Mouse (Mus musculus) naive thymus-derived CD4-positive, alpha-beta T cell, adult 2 months (primary cell): Measurements from ENCODE around the gene Btk.
A peak's percentile ranks its signal among the peaks of the same experiment; 100 is the strongest.

Source experiments
- DNase-seq: peaks from one replicate; pipeline ENCODE4 v3.0.0-alpha.2; 2011; ENCODE audit warnings: low read depth

Gene Btk

GRCm38 (mm10) chrX:134580528-134581305, 2.7 kb downstream of the Btk start:
- no peak for DNase-seq

- DNase-seq = no peak
Measured at GRCm38 (mm10) chrX:134577896-134578295, 5.5 kb downstream of the Btk start.

- DNase-seq = peak; percentile 73
Measured at GRCm38 (mm10) chrX:134566536-134567222, 16.7 kb downstream of the Btk start.

GRCm38 (mm10) chrX:134564326-134564725, 19.0 kb downstream of the Btk start:
- DNase-seq = no peak

GRCm38 (mm10) chrX:134554425-134554824, 28.9 kb downstream of the Btk start:
- DNase-seq = no peak

GRCm38 (mm10) chrX:134553326-134553725, 30.0 kb downstream of the Btk start:
- DNase-seq = no peak

- peak; percentile 73 for DNase-seq
Measured at GRCm38 (mm10) chrX:134550903-134551302, 32.5 kb downstream of the Btk start.

- DNase-seq = no peak
Measured at GRCm38 (mm10) chrX:134547330-134547729, 36.0 kb downstream of the Btk start.

GRCm38 (mm10) chrX:134541955-134542308, 41.4 kb downstream of the Btk start:
- DNase-seq = no peak

- peak; percentile 79 for DNase-seq
Measured at GRCm38 (mm10) chrX:134541145-134541954, 42.0 kb downstream of the Btk start, which contains the start of gene Timm8a1. Gene Timm8a1, minus strand, starts transcription at chrX:134541865.

GRCm38 (mm10) chrX:134540414-134541135, 42.8 kb downstream of the Btk start:
- DNase-seq = peak; percentile 39

- DNase-seq = peak; percentile 68
Measured at GRCm38 (mm10) chrX:134539795-134540194, 43.6 kb downstream of the Btk start.

GRCm38 (mm10) chrX:134533346-134533745, 50.0 kb downstream of the Btk start:
- no peak for DNase-seq

- DNase-seq = no peak
Measured at GRCm38 (mm10) chrX:134525260-134525659, 58.1 kb downstream of the Btk start.

GRCm38 (mm10) chrX:134523772-134524171, 59.6 kb downstream of the Btk start:
- DNase-seq = no peak

- DNase-seq = peak; percentile 9
Measured at GRCm38 (mm10) chrX:134509473-134509872, 73.9 kb downstream of the Btk start.

- no peak for DNase-seq
Measured at GRCm38 (mm10) chrX:134507977-134508376, 75.4 kb downstream of the Btk start.

- no peak for DNase-seq
Measured at GRCm38 (mm10) chrX:134500651-134501050, 82.7 kb downstream of the Btk start.
